Mouse (Mus musculus): ENCODE measurements around the gene Zfp683.

GRCm38 (mm10) chr4:134067383-134067782 lies 13.7 kb downstream of the Zfp683 start:
- TF ChIP-seq POLR2A (IDR thresholded peaks at IDR 0.05; ENCODE audit: control insufficient read depth, extremely low read depth, insufficient read depth, low read length, poor library complexity) (no peak), CTCF (IDR thresholded peaks at IDR 0.05; ENCODE audit: borderline replicate concordance, control insufficient read depth, extremely low read depth, insufficient read depth, low read length, poor library complexity) (no peak)

Measured in thymus, adult 2 months (tissue).